Mouse (Mus musculus) cerebellum, postnatal 4 days (tissue): ENCODE results near the gene Gm42372.

Experiments used
- DNase-seq, 2 experiments: peaks; one replicate each; pipeline ENCODE4 v3.0.0; 2022; ENCODE audit warnings: low spot score in 2 of 2, mixed read lengths in 1 of 2

The Gm42372 gene

DNA sequence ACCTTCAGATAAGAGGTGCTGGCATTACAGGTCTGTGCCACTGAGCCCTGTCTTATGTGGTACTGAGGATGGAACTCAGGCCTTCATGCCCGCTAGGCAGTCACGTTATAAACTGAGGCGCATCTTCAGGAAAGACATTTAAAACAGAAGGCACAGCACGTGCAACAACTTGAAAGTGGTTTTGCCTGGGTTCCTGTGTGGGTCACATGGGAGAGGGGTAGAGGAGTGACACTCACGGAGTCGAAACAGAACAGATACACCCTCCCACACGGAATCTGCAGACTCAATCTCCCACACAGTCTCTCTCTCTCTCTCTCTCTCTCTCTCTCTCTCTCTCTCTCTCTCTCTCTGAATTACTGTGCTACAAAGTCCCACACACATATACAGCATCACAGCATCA lies 47.4 kb downstream of the Gm42372 start:
- DNase-seq, result no peak
